Mouse (Mus musculus) intestine, embryonic 16.5 days (tissue): ENCODE results near the gene Rimklb. TPM values are rescaled to one million over a fixed set of nuclear protein-coding genes. Genes with fewer than 3 reads are reported as not detected.
"Not testable (repeated sequence)": the region's sequence is repeated elsewhere in the genome, so short reads cannot be mapped to it uniquely, and the experiment has no call there.

Experiments
- ATAC-seq: fragments of 200-750 bp; cut with Nextera tagmentation; 2 replicates; pipeline ENCODE4 v1.8.0; 2017; ENCODE audit warnings: moderate TSS enrichment, moderate library complexity
- H3K27ac ChIP-seq: fragments of 300-500 bp; sonication (generic); 2 replicates; pipeline ENCODE4 v1.5.1; 2014; ENCODE audit warnings: mild to moderate bottlenecking, low read length
- H3K27me3 ChIP-seq: fragments of 300-500 bp; sonication (generic); replicated peaks from 2 replicates; pipeline ENCODE4 v1.6.1; 2014; ENCODE audit warnings: low read length, control low read depth, mixed read lengths; ENCODE audit not compliant: control insufficient read depth, insufficient read depth
- H3K36me3 ChIP-seq: fragments of 300-500 bp; sonication (generic); 2 replicates; pipeline ENCODE4 v1.6.1; 2014; ENCODE audit warnings: low read length, control low read depth; ENCODE audit not compliant: control insufficient read depth, insufficient read depth
- H3K4me1 ChIP-seq: fragments of 300-500 bp; sonication (generic); 2 replicates; pipeline ENCODE4 v1.6.1; 2014; ENCODE audit warnings: low read length, control low read depth, mixed read lengths; ENCODE audit not compliant: control insufficient read depth, insufficient read depth
- H3K4me2 ChIP-seq: fragments of 300-500 bp; sonication (generic); 2 replicates; pipeline ENCODE4 v1.6.1; 2014; ENCODE audit warnings: low read depth, low read length, control low read depth
- H3K4me3 ChIP-seq: fragments of 300-500 bp; sonication (generic); 2 replicates; pipeline ENCODE4 v1.5.1; 2014; ENCODE audit warnings: mild to moderate bottlenecking, low read length
- H3K9ac ChIP-seq: fragments of 300-500 bp; sonication (generic); 2 replicates; pipeline ENCODE4 v1.6.1; 2014; ENCODE audit warnings: low read depth, low read length
- H3K9me3 ChIP-seq: fragments of 300-500 bp; sonication (generic); 2 replicates; pipeline ENCODE4 v1.6.1; 2016; ENCODE audit warnings: low read length, control low read depth; ENCODE audit not compliant: control insufficient read depth
- WGBS: fragments of 180-500 bp; shearing (Covaris S2); extraction: QIAGEN DNeasy Blood & Tissue Kit; methylation state at CpG from one replicate; pipeline ENCODE4 v1.1.7; 2014; 5-methylcytosine and 5-hydroxymethylcytosine counted together
- polyA plus RNA-seq: library from polyadenylated mRNA; unstranded; fragments of >200 nt; fragmentation: Nextera tagmentation; extraction: Ambion mirVana; gene quantifications from 2 replicates; pipeline ENCODE4 v1.2.1, GENCODE M21; 2015

The Rimklb gene
- polyA plus RNA-seq, 1 experiment from 2014 or later, result 3.5 TPM

- peak overlapping the region; percentile 53 for H3K4me3 ChIP-seq
- H3K27ac ChIP-seq, result no peak overlapping the region
- WGBS, result under 1% methylated on average over 16 of the region's 16 CpGs
- H3K9me3 ChIP-seq, result no peaks in the 10 kb centered on the region
- ATAC-seq, result peak; percentile 90
- H3K36me3 ChIP-seq, result no peaks in the 10 kb centered on the region
- H3K4me2 ChIP-seq, result peak overlapping the region; percentile 76
- peak overlapping the region; percentile 53 for H3K9ac ChIP-seq
- H3K4me1 ChIP-seq, result peaks cover 13% of the 10 kb centered on the region
- peaks cover 9% of the 10 kb centered on the region; the same call in 1 of the 2 replicates for H3K27me3 ChIP-seq
Observed at GRCm38 (mm10) chr6:122491557-122491956, 7.0 kb downstream of the Rimklb start.

GRCm38 (mm10) chr6:122490929-122491512 is 7.5 kb downstream of the Rimklb start:
- no peak overlapping the region for H3K27ac ChIP-seq
- H3K27me3 ChIP-seq, result peaks cover 9% of the 10 kb centered on the region; the same call in 1 of the 2 replicates

GRCm38 (mm10) chr6:122486297-122487117 is 12.1 kb downstream of the Rimklb start:
- H3K4me1 ChIP-seq, result 0 out of 2 replicates have a peak, but pooled peaks cover 2% of the 10 kb centered on the region
- H3K36me3 ChIP-seq, result no peaks in the 10 kb centered on the region
- peaks cover 7% of the 10 kb centered on the region; the same call in 1 of the 2 replicates for H3K27me3 ChIP-seq
- no peak overlapping the region for H3K27ac ChIP-seq
- H3K9me3 ChIP-seq, result no peaks in the 10 kb centered on the region
- H3K4me3 ChIP-seq, result peak overlapping the region; percentile 73
- peak overlapping the region; percentile 99 for H3K4me2 ChIP-seq
- peak overlapping the region; percentile 72 for H3K9ac ChIP-seq
- under 1% methylated on average over 66 of the region's 111 CpGs for WGBS
- ATAC-seq, result peak; percentile 72

More at GRCm38 (mm10) chr6:122490929-122491512, 7.5 kb downstream of the Rimklb start:
- Histone ChIP-seq H3K4me2 (peak overlapping the region; percentile 76), H3K36me3 (no peaks in the 10 kb centered on the region), H3K4me3 (peak overlapping the region; percentile 53), H3K9ac (peak overlapping the region; percentile 53), H3K4me1 (peaks cover 11% of the 10 kb centered on the region), H3K9me3 (no peaks in the 10 kb centered on the region)
- ATAC-seq, result no peak
- WGBS, result 22% methylated on average over 15 of the region's 15 CpGs

GRCm38 (mm10) chr6:122485401-122486296 is 12.9 kb downstream of the Rimklb start:
- peak overlapping the region; percentile 72 for H3K9ac ChIP-seq
- peak overlapping the region; percentile 99 for H3K4me2 ChIP-seq
- H3K4me1 ChIP-seq, result no peaks in the 10 kb centered on the region
- H3K9me3 ChIP-seq, result no peaks in the 10 kb centered on the region
- peaks cover 7% of the 10 kb centered on the region; the same call in 1 of the 2 replicates for H3K27me3 ChIP-seq
- no peak overlapping the region for H3K27ac ChIP-seq
- H3K36me3 ChIP-seq, result no peaks in the 10 kb centered on the region
- peak; percentile 82 for ATAC-seq
- H3K4me3 ChIP-seq, result peak overlapping the region; percentile 73
- 3% methylated on average over 42 of the region's 91 CpGs for WGBS

GRCm38 (mm10) chr6:122478062-122478461 is 20.5 kb downstream of the Rimklb start:
- no peaks in the 10 kb centered on the region for H3K36me3 ChIP-seq
- H3K4me3 ChIP-seq, result no peak overlapping the region
- H3K9me3 ChIP-seq, result no peaks in the 10 kb centered on the region
- H3K4me2 ChIP-seq, result no peak overlapping the region
- H3K9ac ChIP-seq, result no peak overlapping the region
- H3K4me1 ChIP-seq, result no peaks in the 10 kb centered on the region
- 66% methylated on average over 3 of the region's 3 CpGs for WGBS
- ATAC-seq, result no peak
- no peak overlapping the region for H3K27ac ChIP-seq
- no peaks in the 10 kb centered on the region for H3K27me3 ChIP-seq

- ATAC-seq, H3K4me2 ChIP-seq: not testable (repeated sequence)
- 93% methylated on average over 3 of the region's 3 CpGs for WGBS
Observed at GRCm38 (mm10) chr6:122471461-122471860, 27.1 kb downstream of the Rimklb start.

GRCm38 (mm10) chr6:122470240-122470639 is 28.3 kb downstream of the Rimklb start:
- H3K36me3 ChIP-seq, result no peaks in the 10 kb centered on the region
- no peaks in the 10 kb centered on the region for H3K27me3 ChIP-seq
- WGBS, result 95% methylated on average over 2 of the region's 2 CpGs
- no peak overlapping the region for H3K27ac ChIP-seq
- H3K9ac ChIP-seq, result no peak overlapping the region
- no peak overlapping the region for H3K4me3 ChIP-seq
- no peak for ATAC-seq
- H3K4me1 ChIP-seq, result no peaks in the 10 kb centered on the region
- H3K9me3 ChIP-seq, result no peaks in the 10 kb centered on the region
- H3K4me2 ChIP-seq, result no peak overlapping the region

More at GRCm38 (mm10) chr6:122471461-122471860, 27.1 kb downstream of the Rimklb start:
- H3K4me1 ChIP-seq, H3K9ac ChIP-seq, H3K4me3 ChIP-seq, H3K36me3 ChIP-seq, H3K9me3 ChIP-seq, H3K27ac ChIP-seq, H3K27me3 ChIP-seq: not testable (repeated sequence)

GRCm38 (mm10) chr6:122469030-122469640 is 29.4 kb downstream of the Rimklb start:
- ATAC-seq, result peak; percentile 62
- 92% methylated on average over 15 of the region's 15 CpGs for WGBS
- Histone ChIP-seq H3K4me2 (no peak overlapping the region), H3K9me3 (no peaks in the 10 kb centered on the region), H3K4me1 (no peaks in the 10 kb centered on the region), H3K36me3 (no peaks in the 10 kb centered on the region), H3K9ac (no peak overlapping the region), H3K27ac (no peak overlapping the region), H3K4me3 (no peak overlapping the region), H3K27me3 (no peaks in the 10 kb centered on the region)
